Mouse (Mus musculus): ENCODE results near the gene Akp3. TPM values are rescaled to one million over a fixed set of nuclear protein-coding genes. Genes with fewer than 3 reads are reported as not detected.

The Akp3 gene
- polyA plus RNA-seq, 1 experiment from 2014 or later, result 0.11 TPM

- Histone ChIP-seq H3K4me3 (replicated peaks) (peak overlapping the region; percentile 30), H3K36me3 (no peaks in the 10 kb centered on the region), H3K9me3 (no peaks in the 10 kb centered on the region), H3K4me1 (replicated peaks) (peaks cover 25% of the 10 kb centered on the region), H3K4me2 (replicated peaks) (peak overlapping the region; percentile 69), H3K27me3 (replicated peaks) (peaks cover 90% of the 10 kb centered on the region), H3K9ac (no peak overlapping the region), H3K27ac (no peak overlapping the region)
- 0 out of 2 replicates have a peak, but pooled peaks have one; percentile 13 for ATAC-seq
- WGBS, result under 1% methylated on average over 49 of the region's 56 CpGs
These were observed 30.9 kb downstream of the Akp3 start for GRCm38 (mm10) chr1:87155531-87156198.

GRCm38 (mm10) chr1:87156199-87156587 lies 31.4 kb downstream of the Akp3 start, which contains the start of gene Ecel1:
Gene Ecel1 (minus strand): TSS chr1:87156521.
- no peaks in the 10 kb centered on the region for H3K9me3 ChIP-seq
- peaks cover 25% of the 10 kb centered on the region for H3K4me1 ChIP-seq (replicated peaks)
- no peak within 1 kb of the TSS for H3K27ac ChIP-seq
- H3K27me3 ChIP-seq (replicated peaks), result peaks cover 84% of the 10 kb centered on the region
- 4% methylated on average over 12 of the region's 12 CpGs for WGBS
- no peak within 1 kb of the TSS for H3K9ac ChIP-seq
- ATAC-seq, result no peak
- H3K4me3 ChIP-seq (replicated peaks), result peak within 1 kb of the TSS; percentile 30
- peak within 1 kb of the TSS; percentile 69 for H3K4me2 ChIP-seq (replicated peaks)
- H3K36me3 ChIP-seq, result no peaks in the 10 kb centered on the region

- H3K36me3 ChIP-seq, result no peaks in the 10 kb centered on the region
- ATAC-seq, result no peak
- H3K27me3 ChIP-seq (replicated peaks), result peaks cover 52% of the 10 kb centered on the region
- H3K4me2 ChIP-seq (replicated peaks), result no peak overlapping the region
- H3K27ac ChIP-seq, result no peak overlapping the region
- no peak overlapping the region for H3K9ac ChIP-seq
- no peaks in the 10 kb centered on the region for H3K9me3 ChIP-seq
- peaks cover 16% of the 10 kb centered on the region for H3K4me1 ChIP-seq (replicated peaks)
- H3K4me3 ChIP-seq (replicated peaks), result no peak overlapping the region
- WGBS, result 74% methylated on average over 3 of the region's 3 CpGs
These were observed 34.6 kb downstream of the Akp3 start for GRCm38 (mm10) chr1:87159396-87159795.

- no peaks in the 10 kb centered on the region for H3K9me3 ChIP-seq
- ATAC-seq, result no peak
- no peaks in the 10 kb centered on the region for H3K4me1 ChIP-seq (replicated peaks)
- no peaks in the 10 kb centered on the region for H3K36me3 ChIP-seq
- H3K9ac ChIP-seq, result no peak overlapping the region
- no peak overlapping the region for H3K4me3 ChIP-seq (replicated peaks)
- no peak overlapping the region for H3K27ac ChIP-seq
- peaks cover 25% of the 10 kb centered on the region for H3K27me3 ChIP-seq (replicated peaks)
- H3K4me2 ChIP-seq (replicated peaks), result no peak overlapping the region
- 21% methylated on average over 11 of the region's 11 CpGs for WGBS
These were observed 39.5 kb downstream of the Akp3 start for GRCm38 (mm10) chr1:87164164-87164795.

- H3K27me3 ChIP-seq (replicated peaks), result peaks cover 30% of the 10 kb centered on the region
- no peaks in the 10 kb centered on the region for H3K36me3 ChIP-seq
- 51% methylated on average over 9 of the region's 9 CpGs for WGBS
- H3K4me2 ChIP-seq (replicated peaks), result no peak overlapping the region
- H3K9me3 ChIP-seq, result no peaks in the 10 kb centered on the region
- H3K9ac ChIP-seq, result no peak overlapping the region
- H3K4me3 ChIP-seq (replicated peaks), result no peak overlapping the region
- no peak overlapping the region for H3K27ac ChIP-seq
- H3K4me1 ChIP-seq (replicated peaks), result no peaks in the 10 kb centered on the region
- ATAC-seq, result no peak
These were observed 40.0 kb downstream of the Akp3 start for GRCm38 (mm10) chr1:87164796-87165184.

- Histone ChIP-seq H3K27me3 (replicated peaks) (peaks cover 45% of the 10 kb centered on the region), H3K36me3 (no peaks in the 10 kb centered on the region), H3K4me1 (replicated peaks) (peaks cover 8% of the 10 kb centered on the region; the same call in 1 of the 2 replicates), H3K4me3 (replicated peaks) (no peak overlapping the region), H3K9me3 (no peaks in the 10 kb centered on the region), H3K9ac (no peak overlapping the region), H3K4me2 (replicated peaks) (no peak overlapping the region), H3K27ac (no peak overlapping the region)
- 8% methylated on average over 18 of the region's 19 CpGs for WGBS
- no peak for ATAC-seq
These were observed 45.7 kb downstream of the Akp3 start for GRCm38 (mm10) chr1:87170458-87170857.

- WGBS, result 88% methylated on average over 1 of the region's 1 CpGs
- Histone ChIP-seq H3K4me2 (replicated peaks) (no peak overlapping the region), H3K36me3 (no peaks in the 10 kb centered on the region), H3K27me3 (replicated peaks) (peaks cover 39% of the 10 kb centered on the region), H3K4me1 (replicated peaks) (peaks cover 14% of the 10 kb centered on the region), H3K4me3 (replicated peaks) (no peak overlapping the region), H3K27ac (no peak overlapping the region), H3K9ac (no peak overlapping the region), H3K9me3 (no peaks in the 10 kb centered on the region)
- no peak for ATAC-seq
These were observed 46.5 kb downstream of the Akp3 start for GRCm38 (mm10) chr1:87171312-87171711.

- Histone ChIP-seq H3K9ac (no peak overlapping the region), H3K4me1 (replicated peaks) (peaks cover 14% of the 10 kb centered on the region), H3K27me3 (replicated peaks) (peaks cover 36% of the 10 kb centered on the region), H3K4me2 (replicated peaks) (no peak overlapping the region), H3K36me3 (no peaks in the 10 kb centered on the region), H3K9me3 (no peaks in the 10 kb centered on the region), H3K4me3 (replicated peaks) (no peak overlapping the region), H3K27ac (no peak overlapping the region)
- ATAC-seq, result no peak
- 43% methylated on average over 9 of the region's 9 CpGs for WGBS
These were observed 47.5 kb downstream of the Akp3 start for GRCm38 (mm10) chr1:87172316-87172715.

GRCm38 (mm10) chr1:87174006-87174955 lies 49.5 kb downstream of the Akp3 start:
- peak; percentile 42; the same call in 1 of the 2 replicates for ATAC-seq
- Histone ChIP-seq H3K27ac (no peak overlapping the region), H3K4me3 (replicated peaks) (no peak overlapping the region), H3K4me2 (replicated peaks) (peak overlapping the region; percentile 15), H3K9ac (no peak overlapping the region), H3K9me3 (no peaks in the 10 kb centered on the region), H3K4me1 (replicated peaks) (peaks cover 14% of the 10 kb centered on the region), H3K27me3 (replicated peaks) (peaks cover 30% of the 10 kb centered on the region), H3K36me3 (no peaks in the 10 kb centered on the region)
- WGBS, result 25% methylated on average over 28 of the region's 28 CpGs

- 16% methylated on average over 11 of the region's 11 CpGs for WGBS
- peaks cover 16% of the 10 kb centered on the region for H3K27me3 ChIP-seq (replicated peaks)
- peaks cover 10% of the 10 kb centered on the region for H3K4me1 ChIP-seq (replicated peaks)
- no peak overlapping the region for H3K9ac ChIP-seq
- no peak overlapping the region for H3K27ac ChIP-seq
- peak; percentile 86 for ATAC-seq
- no peaks in the 10 kb centered on the region for H3K36me3 ChIP-seq
- H3K4me3 ChIP-seq (replicated peaks), result no peak overlapping the region
- no peaks in the 10 kb centered on the region for H3K9me3 ChIP-seq
- H3K4me2 ChIP-seq (replicated peaks), result peak overlapping the region; percentile 7; the same call in 1 of the 2 replicates
These were observed 51.1 kb downstream of the Akp3 start for GRCm38 (mm10) chr1:87175852-87176292.
